Mouse (Mus musculus) lung, adult 2 months (tissue): ENCODE results near the gene Srrt.

Experiments
- CTCF ChIP-seq: fragments of 200-500 bp; IDR thresholded peaks from 2 replicates; pipeline ENCODE4 v1.5.1; 2011; ENCODE audit warnings: mild to moderate bottlenecking, low read length, control low read depth; ENCODE audit not compliant: insufficient read depth
- POLR2A ChIP-seq: fragments of 200-500 bp; IDR thresholded peaks from 2 replicates; pipeline ENCODE4 v1.6.1; 2011; ENCODE audit warnings: low read depth, mild to moderate bottlenecking, control low read depth, low read length, borderline replicate concordance; ENCODE audit errors: extremely low read depth

- no peak for TF ChIP-seq POLR2A
- no peak for TF ChIP-seq CTCF
Measured at GRCm38 (mm10) chr5:137345821-137346220, 38.3 kb upstream of the Srrt start.
